Mouse (Mus musculus): ENCODE results near the gene Rcsd1.

DNA sequence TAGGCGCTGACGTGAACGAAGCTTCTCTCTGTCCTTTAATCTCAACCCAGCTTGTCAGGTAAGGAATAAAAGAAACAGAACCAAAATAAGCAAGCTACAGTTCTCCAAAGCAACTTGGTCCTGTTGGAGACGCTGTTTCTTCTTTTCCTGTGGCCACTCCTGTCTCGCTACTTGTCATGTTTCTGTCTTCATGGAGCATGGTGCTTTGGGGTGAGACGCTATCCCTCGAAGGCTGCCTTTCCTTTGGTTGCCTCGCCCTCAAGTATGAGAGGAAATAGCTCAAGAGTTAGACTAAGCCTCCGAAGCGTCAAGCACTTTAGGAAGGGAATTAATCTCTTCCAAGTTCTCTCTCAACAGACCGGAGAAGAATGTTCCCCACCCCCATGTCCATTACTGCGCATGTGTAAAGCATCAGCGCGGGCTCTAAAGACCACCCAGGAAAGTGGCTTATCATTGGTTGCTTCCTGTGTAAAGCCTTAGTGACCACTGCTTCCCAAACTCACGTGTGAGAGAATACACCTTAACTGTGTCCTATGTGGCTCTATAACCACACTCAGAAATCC is 9.1 kb upstream of the Rcsd1 start:
- TF ChIP-seq POLR2A (IDR thresholded peaks at IDR 0.05; ENCODE audit: extremely low read depth, insufficient read depth, low read length) (no peak), CTCF (IDR thresholded peaks at IDR 0.05; ENCODE audit: extremely low read depth, insufficient read depth, low read length) (no peak)
